Mouse (Mus musculus): ENCODE results near the gene Maml1.

- TF ChIP-seq CTCF (IDR thresholded peaks at IDR 0.05; ENCODE audit: borderline replicate concordance, insufficient read depth, low read depth, low read length): no peak
- no peak for TF ChIP-seq POLR2A (IDR thresholded peaks at IDR 0.05; ENCODE audit: borderline replicate concordance, insufficient read depth, low read length)
Measured at GRCm38 (mm10) chr11:50215633-50216032, 76.5 kb downstream of the Maml1 start.

Measured in cerebellum, adult 2 months (tissue).